Mouse (Mus musculus): ENCODE measurements around the gene Dock9. TPM values are rescaled to one million over a fixed set of nuclear protein-coding genes. Genes with fewer than 3 reads are reported as not detected.

Gene Dock9
- total and polyA plus RNA-seq, 3 experiments, result 9.3 to 12.2 (median 10.3) TPM

- DNase-seq (ENCODE audit: extremely low read depth), result no peak
- in situ Hi-C loops (cut with MboI; ENCODE audit: low pct_ligation_motif_present, low pct_unique_long_range_greater_than_20kb, low sequenced_read_pairs), result no loop called here
- Histone ChIP-seq H3K36me3 (replicated peaks in 1 of 2; ENCODE audit: control insufficient read depth in 1 of 2, insufficient read depth in 1 of 2, low read length in 1 of 2) (no peaks in the 10 kb centered on the region), H3K4me2 (ENCODE audit: insufficient read depth, low read depth, poor library complexity, severe bottlenecking) (no peak within 1 kb of the TSS), H3K9ac (ENCODE audit: insufficient read depth, low read depth) (no peak within 1 kb of the TSS), H3K4me3 (replicated peaks in 1 of 3; ENCODE audit: low read depth in 2 of 3, low read length in 2 of 3, poor library complexity in 1 of 3) (no peak within 1 kb of the TSS), H3K27ac (ENCODE audit: insufficient read depth, low read depth) (no peak within 1 kb of the TSS), H3K27me3 (replicated peaks) (no peaks in the 10 kb centered on the region), H3K4me1 (ENCODE audit: control insufficient read depth in 1 of 2, insufficient read depth in 2 of 2) (peaks cover 0 to 3% of the 10 kb centered on the region in 2 experiments; a peak in 1 of 4 replicates), H3K9me3 (replicated peaks; ENCODE audit: low read length) (peaks cover 3% of the 10 kb centered on the region), H3K79me2 (replicated peaks; ENCODE audit: control insufficient read depth, extremely low read depth, insufficient read depth, poor library complexity, severe bottlenecking) (no peaks in the 10 kb centered on the region)
- dilution Hi-C loops (cut with MboI; ENCODE audit: extremely low pct_ligation_motif_present, extremely low pct_unique_long_range_greater_than_20kb, low sequenced_read_pairs), result no loop called here
- TF ChIP-seq ZNF384 (IDR thresholded peaks at IDR 0.05; ENCODE audit: low read depth, low read length) (no peak), SIN3A (IDR thresholded peaks at IDR 0.05; ENCODE audit: low read length) (no peak), UBTF (IDR thresholded peaks at IDR 0.05; ENCODE audit: low read depth, low read length) (no peak), ZKSCAN1 (IDR thresholded peaks at IDR 0.05; ENCODE audit: borderline replicate concordance, low read depth, low read length) (no peak), KAT2A (IDR thresholded peaks at IDR 0.05; ENCODE audit: insufficient replicate concordance, low read length) (no peak), MYC (IDR thresholded peaks at IDR 0.05; ENCODE audit: low read depth, low read length) (no peak), USF2 (conservative IDR thresholded peaks at IDR 0.05; ENCODE audit: low read depth, low read length) (no peak), MAFK (IDR thresholded peaks at IDR 0.05; ENCODE audit: insufficient replicate concordance, low read length) (no peak), MEF2A (IDR thresholded peaks at IDR 0.05; ENCODE audit: borderline replicate concordance, low read depth, low read length) (no peak)
Observed at GRCm38 (mm10) chr14:121504781-121505484, 292.7 kb downstream of the Dock9 start, which contains the start of gene Slc15a1. Gene Slc15a1, minus strand, starts transcription at chr14:121505252.

- Histone ChIP-seq H3K4me1 (ENCODE audit: control insufficient read depth in 1 of 2, insufficient read depth in 2 of 2) (no peaks in the 10 kb centered on the region), H3K27me3 (replicated peaks) (no peaks in the 10 kb centered on the region), H3K79me2 (replicated peaks; ENCODE audit: control insufficient read depth, extremely low read depth, insufficient read depth, poor library complexity, severe bottlenecking) (no peaks in the 10 kb centered on the region), H3K4me3 (replicated peaks in 1 of 3; ENCODE audit: low read depth in 2 of 3, low read length in 2 of 3, poor library complexity in 1 of 3) (no peak overlapping the region), H3K27ac (ENCODE audit: insufficient read depth, low read depth) (no peak overlapping the region), H3K4me2 (ENCODE audit: insufficient read depth, low read depth, poor library complexity, severe bottlenecking) (no peak overlapping the region), H3K9me3 (replicated peaks; ENCODE audit: low read length) (no peaks in the 10 kb centered on the region), H3K36me3 (replicated peaks in 1 of 2; ENCODE audit: control insufficient read depth in 1 of 2, insufficient read depth in 1 of 2, low read length in 1 of 2) (no peaks in the 10 kb centered on the region), H3K9ac (ENCODE audit: insufficient read depth, low read depth) (no peak overlapping the region)
- no peak for DNase-seq (ENCODE audit: extremely low read depth)
- TF ChIP-seq POLR2A (IDR thresholded peaks at IDR 0.05; ENCODE audit: low read depth, low read length), result no peak
- TF ChIP-seq MYC (IDR thresholded peaks at IDR 0.05; ENCODE audit: low read depth, low read length), result no peak
- no peak for TF ChIP-seq UBTF (IDR thresholded peaks at IDR 0.05; ENCODE audit: low read depth, low read length)
- no peak for TF ChIP-seq CHD2 (IDR thresholded peaks at IDR 0.05; ENCODE audit: low read length)
- no peak for TF ChIP-seq MAX (IDR thresholded peaks at IDR 0.05; ENCODE audit: low read length)
- TF ChIP-seq MXI1 (IDR thresholded peaks at IDR 0.05; ENCODE audit: low read depth, low read length), result no peak
- TF ChIP-seq RAD21 (IDR thresholded peaks at IDR 0.05; ENCODE audit: low read depth, low read length), result no peak
- TF ChIP-seq ZNF384 (IDR thresholded peaks at IDR 0.05; ENCODE audit: low read depth, low read length), result no peak
- no peak for TF ChIP-seq SMC3 (IDR thresholded peaks at IDR 0.05; ENCODE audit: low read depth, low read length)
- in situ Hi-C loops (cut with MboI; ENCODE audit: low pct_ligation_motif_present, low pct_unique_long_range_greater_than_20kb, low sequenced_read_pairs), result no loop called here
- dilution Hi-C loops (cut with MboI; ENCODE audit: extremely low pct_ligation_motif_present, extremely low pct_unique_long_range_greater_than_20kb, low sequenced_read_pairs), result no loop called here
Observed at GRCm38 (mm10) chr14:121500577-121500976, 297.1 kb downstream of the Dock9 start.

Measured in CH12.LX (cell line).